Mouse (Mus musculus) olfactory bulb, adult 2 months (tissue): ENCODE measurements at regions not wholly inside any gene's neighbourhood (a gene's known extent, or its start where the extent isn't known, plus 50 kb on each side); places are given as distances from the start of the nearest gene placed in this dataset.

ENCODE experiments used
- CTCF ChIP-seq: fragments of 200-500 bp; IDR thresholded peaks from 2 replicates; pipeline ENCODE4 v1.5.1; 2012; ENCODE audit warnings: low read depth, mild to moderate bottlenecking, low read length, moderate library complexity; ENCODE audit not compliant: insufficient read depth
- POLR2A ChIP-seq: fragments of 200-500 bp; IDR thresholded peaks from 2 replicates; pipeline ENCODE4 v1.6.1; 2012; ENCODE audit warnings: mild to moderate bottlenecking, low read depth, low read length, moderate library complexity; ENCODE audit not compliant: insufficient read depth

GRCm38 (mm10) chr16:77914160-77915070 lies 312.5 kb upstream of the Gm11146 start:
- TF ChIP-seq CTCF (no peak), POLR2A (no peak)
